Mouse (Mus musculus): ENCODE measurements around the gene Slc44a1.

- TF ChIP-seq POLR2A (IDR thresholded peaks at IDR 0.05; ENCODE audit: borderline replicate concordance, extremely low read depth, insufficient read depth, insufficient read length, poor library complexity, severe bottlenecking) (no peak), CTCF (IDR thresholded peaks at IDR 0.05; ENCODE audit: borderline replicate concordance, extremely low read depth, insufficient read depth, insufficient read length) (no peak; the same call in 1 of the 2 replicates)
Observed at GRCm38 (mm10) chr4:53522655-53523054, 82.4 kb downstream of the Slc44a1 start.
